Mouse (Mus musculus) heart, postnatal 36 days (tissue): Measurements from ENCODE around the gene Slc27a1. TPM values are rescaled to one million over a fixed set of nuclear protein-coding genes. Genes with fewer than 3 reads are reported as not detected.

Experiments
- DNase-seq, 2 experiments: peaks; one replicate each; pipeline ENCODE4 v3.0.0; 2021 to 2022
- intact Hi-C: fragments of 180-260 bp; cut with DNase I; formaldehyde crosslinking; loops from one replicate; pipeline ENCODE4 v1.15.1; 2025
- total RNA-seq, 2 experiments: library from RNA; stranded (reverse); gene quantifications; 2 replicates each; pipeline ENCODE4 v1.2.3; 2021

The Slc27a1 gene
- total RNA-seq, 2 experiments from 2014 or later = 171 to 223 TPM

- DNase-seq = no peak
- intact Hi-C loops = no loop called here
Measured at GRCm38 (mm10) chr8:71554001-71554400, 14.7 kb upstream of the Slc27a1 start.

- intact Hi-C loops = no loop called here
- no peak for DNase-seq
Measured at GRCm38 (mm10) chr8:71554644-71555043, 14.0 kb upstream of the Slc27a1 start.

DNA sequence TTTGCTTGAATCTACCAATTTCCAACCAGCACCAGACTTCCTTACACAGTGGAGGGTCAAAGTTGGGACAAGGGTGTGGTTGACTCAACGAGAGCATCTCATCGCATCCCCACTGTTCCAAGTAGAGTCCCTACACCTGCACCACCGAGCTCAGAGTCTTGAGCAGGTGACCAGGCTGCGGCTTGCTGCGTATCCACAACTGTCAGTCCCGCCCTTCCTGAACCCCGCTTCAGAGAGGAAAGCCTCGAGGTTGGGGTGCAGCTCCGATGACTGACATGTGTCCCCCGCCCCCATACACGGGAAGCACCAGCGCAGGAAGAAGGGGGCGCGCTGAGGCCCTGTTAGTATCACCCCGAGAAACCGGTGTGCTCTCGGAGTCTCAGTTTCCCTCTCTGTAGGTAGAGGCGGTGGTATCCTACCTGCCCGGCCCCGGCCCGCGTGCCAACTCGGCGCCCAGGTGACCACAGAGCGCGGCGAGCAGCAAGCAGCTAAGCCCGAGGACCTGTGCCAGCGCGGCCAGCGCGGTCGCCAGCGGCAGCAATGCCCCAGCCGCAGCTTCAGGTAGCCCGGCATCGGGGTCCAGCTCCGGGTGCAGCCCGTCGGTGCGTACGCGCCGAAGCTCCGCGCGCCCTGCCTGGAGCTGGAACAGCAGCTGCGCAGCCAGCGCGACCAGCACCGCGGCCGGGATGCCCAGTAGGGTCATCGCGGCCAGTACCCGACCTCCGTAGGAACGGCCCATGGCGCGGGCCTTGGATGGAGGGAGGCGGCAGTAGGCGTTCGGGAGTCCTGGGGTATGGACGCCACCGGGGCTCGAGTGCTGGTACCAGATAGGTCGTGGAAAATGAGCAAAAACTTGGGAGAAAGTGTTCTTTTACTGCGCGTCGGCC, 10.4 kb upstream of the Slc27a1 start, which contains the start of gene Tmem221:
Gene Tmem221 (minus strand): TSS at position 801 of the 887 bp plus-strand sequence.
- no peak for DNase-seq
- intact Hi-C loops = no loop called here

GRCm38 (mm10) chr8:71558958-71559690, 9.6 kb upstream of the Slc27a1 start:
- DNase-seq = peak; percentile 43 to 63
- intact Hi-C loops = no loop called here

GRCm38 (mm10) chr8:71560071-71560470, 8.6 kb upstream of the Slc27a1 start:
- intact Hi-C loops = loop anchor here (5.0 kb wide), 1 partner anchor 172 kb away; no protein-coding TSS in a partner anchor
- no peak for DNase-seq

DNA sequence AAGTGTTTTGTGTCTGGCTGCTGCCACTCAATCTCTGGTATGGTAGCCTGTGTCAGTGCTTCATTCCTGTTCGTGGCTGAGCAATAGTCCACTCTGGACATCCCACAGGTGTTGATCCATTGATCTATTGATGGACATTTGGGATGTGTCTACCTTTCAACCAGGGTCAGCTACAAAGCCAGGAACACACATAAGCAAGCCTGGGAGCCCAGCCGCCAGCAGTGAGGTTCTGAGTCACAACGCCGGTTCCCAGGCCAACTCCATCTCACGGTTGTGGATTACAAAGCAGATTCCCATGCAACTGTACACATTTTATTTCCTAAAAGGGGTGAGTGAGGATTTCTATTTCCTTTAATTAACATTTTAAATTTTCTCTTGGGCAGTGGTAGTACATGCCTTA, 7.9 kb upstream of the Slc27a1 start:
- DNase-seq = no peak

GRCm38 (mm10) chr8:71561401-71561800, 7.3 kb upstream of the Slc27a1 start:
- intact Hi-C loops = loop anchor here (1.0 to 5.0 kb wide), 3 partner anchors 72 to 171 kb away; no protein-coding TSS in a partner anchor
- peak; percentile 68 to 73 for DNase-seq

More for the DNA sequence above, 7.9 kb upstream of the Slc27a1 start:
- intact Hi-C loops = loop anchor here (1.0 to 5.0 kb wide), 3 partner anchors 73 to 172 kb away; no protein-coding TSS in a partner anchor

GRCm38 (mm10) chr8:71562751-71563150, 5.9 kb upstream of the Slc27a1 start:
- peak; percentile 88 to 93 for DNase-seq
- intact Hi-C loops = loop anchor here (1.0 to 5.0 kb wide), 3 partner anchors 29 to 170 kb away; no protein-coding TSS in a partner anchor

DNA sequence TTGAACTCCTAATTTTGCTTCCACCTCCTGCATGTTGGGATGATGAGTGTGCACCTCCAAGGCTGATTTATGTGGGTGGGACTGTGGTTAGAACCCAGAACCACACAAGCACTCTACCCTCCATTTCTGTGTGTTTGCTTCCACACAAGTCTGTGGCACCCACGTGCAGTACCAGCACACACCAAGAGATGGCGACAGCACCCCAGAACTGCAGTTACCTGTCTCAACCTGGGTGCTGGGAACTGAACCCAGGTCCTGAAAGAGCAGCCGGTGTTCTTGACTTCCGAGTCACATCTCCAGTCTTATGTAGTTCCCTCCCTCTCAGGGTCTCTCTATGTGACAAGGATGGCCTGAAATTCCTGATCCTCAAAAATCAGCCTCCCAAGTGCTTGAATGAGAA, 4.7 kb upstream of the Slc27a1 start:
- intact Hi-C loops = loop anchor here (5.0 kb wide), 1 partner anchor 168 kb away; no protein-coding TSS in a partner anchor
- no peak for DNase-seq

DNA sequence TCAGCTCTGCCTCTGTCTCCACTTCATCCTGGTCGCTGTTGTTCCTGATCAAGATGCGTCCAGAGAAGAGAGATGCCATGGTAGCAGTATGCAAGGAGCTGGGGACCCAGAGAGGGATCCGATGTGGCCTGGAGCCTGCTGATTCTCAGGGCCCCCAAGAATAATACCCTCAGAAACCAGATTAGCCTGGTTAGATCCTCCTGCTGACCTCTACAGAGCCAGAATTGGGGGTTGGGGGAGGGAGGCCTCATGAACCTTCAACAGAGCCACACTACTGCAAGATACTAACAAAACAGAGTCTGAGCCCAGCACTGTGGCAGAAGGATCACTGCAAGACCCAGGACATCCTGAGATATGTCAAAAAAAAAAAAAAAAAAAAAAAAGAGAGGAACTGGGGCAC, 2.2 kb upstream of the Slc27a1 start, which contains the start of gene Nxnl1:
Gene Nxnl1 (minus strand): TSS at position 101 of the 400 bp plus-strand sequence.
- intact Hi-C loops = no loop called here
- DNase-seq = no peak

GRCm38 (mm10) chr8:71567587-71567986, 1.1 kb upstream of the Slc27a1 start:
- intact Hi-C loops = no loop called here
- DNase-seq = peak in 1 of 2 experiments; percentile 34

DNA sequence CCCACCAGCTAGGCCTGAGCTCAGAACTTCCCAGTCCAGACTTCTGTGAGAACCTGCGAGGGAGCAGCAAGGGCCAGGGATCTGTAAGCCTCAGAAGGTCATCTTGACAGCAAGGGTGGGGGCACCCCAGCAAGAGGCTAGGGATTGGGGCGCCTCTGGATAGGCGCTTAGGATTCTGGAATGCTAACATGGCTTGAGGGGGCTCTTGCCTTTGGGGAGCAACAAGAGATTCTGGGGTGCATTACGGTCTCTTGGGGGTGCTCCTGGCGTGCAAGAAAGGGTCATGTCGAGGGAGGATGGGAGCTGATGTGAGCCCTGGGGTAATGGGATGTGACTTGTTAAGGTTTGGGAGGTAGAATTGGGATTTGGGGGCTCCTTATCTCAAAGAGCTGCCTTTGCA, 259 bp downstream of the Slc27a1 start:
- intact Hi-C loops = no loop called here
- peak in 1 of 2 experiments; percentile 30 for DNase-seq

GRCm38 (mm10) chr8:71569366-71570290, 946 bp downstream of the Slc27a1 start:
- DNase-seq = peak; percentile 75 to 84
- intact Hi-C loops = no loop called here

DNA sequence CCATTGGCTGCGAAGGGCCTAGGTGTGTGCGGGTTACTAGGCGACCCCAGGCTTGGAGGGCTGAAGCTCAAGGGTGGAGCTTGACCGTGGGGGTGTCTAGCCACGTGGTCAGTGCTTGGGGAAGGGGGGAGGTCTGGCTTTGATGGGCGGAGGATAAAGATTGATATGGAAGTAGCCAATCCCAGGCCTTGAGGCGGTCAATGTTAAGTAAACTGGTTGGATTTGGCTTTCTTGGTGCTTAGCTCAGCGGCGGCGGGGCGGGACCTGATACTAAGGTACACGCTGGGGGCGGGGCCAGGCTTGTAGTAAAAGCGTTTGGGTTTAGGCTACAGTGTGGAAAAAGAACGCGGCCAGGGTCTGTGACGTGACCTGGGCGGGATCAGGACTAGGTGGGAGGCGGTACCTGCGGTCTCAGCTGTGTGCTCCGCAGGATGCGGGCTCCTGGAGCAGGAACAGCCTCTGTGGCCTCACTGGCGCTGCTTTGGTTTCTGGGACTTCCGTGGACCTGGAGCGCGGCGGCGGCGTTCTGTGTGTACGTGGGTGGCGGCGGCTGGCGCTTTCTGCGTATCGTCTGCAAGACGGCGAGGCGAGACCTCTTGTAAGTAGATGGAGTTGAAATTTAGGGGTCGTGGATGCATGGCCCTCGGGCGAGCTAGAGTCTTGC, 1.7 kb downstream of the Slc27a1 start:
- intact Hi-C loops = no loop called here
- peak; percentile 82 to 83 for DNase-seq

DNA sequence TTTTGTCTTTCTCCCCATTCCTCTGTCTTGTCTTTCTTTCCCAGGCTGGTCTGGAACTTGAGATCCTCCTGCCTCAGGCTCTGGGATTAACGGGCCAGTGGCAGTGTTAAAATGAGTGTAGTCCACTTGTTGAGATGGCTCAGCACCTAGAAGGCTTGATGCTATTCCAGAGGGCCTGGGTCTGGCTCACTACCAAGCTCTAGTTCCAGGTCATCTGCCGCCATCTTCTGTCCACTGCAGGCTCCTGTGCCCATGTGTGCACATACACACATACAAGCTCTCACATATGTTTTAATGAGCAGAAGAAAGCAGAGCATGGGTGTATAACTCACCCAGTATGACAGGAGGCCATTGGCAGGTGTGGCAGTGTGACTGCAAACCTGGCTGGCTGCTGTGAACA, 3.4 kb downstream of the Slc27a1 start:
- intact Hi-C loops = no loop called here
- DNase-seq = no peak

- intact Hi-C loops = no loop called here
- peak; percentile 69 to 73 for DNase-seq
Measured at GRCm38 (mm10) chr8:71572847-71573633, 4.4 kb downstream of the Slc27a1 start.

DNA sequence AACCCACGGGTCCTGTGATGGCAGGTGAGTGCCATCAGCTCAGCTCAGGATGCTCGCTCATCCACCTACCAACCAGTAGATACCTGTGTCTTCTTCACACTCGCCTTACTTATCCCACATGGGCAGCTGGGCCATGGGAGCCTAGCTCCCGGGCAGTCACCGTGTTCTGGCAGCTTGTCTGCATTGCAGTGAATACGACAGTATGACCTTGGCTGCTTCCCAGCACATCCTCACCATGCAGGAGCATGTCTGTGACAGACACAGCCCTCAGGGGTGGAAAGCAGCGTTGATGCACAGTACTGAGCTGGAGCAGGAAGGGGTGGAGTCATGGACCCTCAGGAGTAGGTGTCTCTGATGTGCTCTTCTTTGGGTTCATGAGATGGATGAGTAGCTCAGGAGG, 5.7 kb downstream of the Slc27a1 start:
- no peak for DNase-seq
- intact Hi-C loops = no loop called here

DNA sequence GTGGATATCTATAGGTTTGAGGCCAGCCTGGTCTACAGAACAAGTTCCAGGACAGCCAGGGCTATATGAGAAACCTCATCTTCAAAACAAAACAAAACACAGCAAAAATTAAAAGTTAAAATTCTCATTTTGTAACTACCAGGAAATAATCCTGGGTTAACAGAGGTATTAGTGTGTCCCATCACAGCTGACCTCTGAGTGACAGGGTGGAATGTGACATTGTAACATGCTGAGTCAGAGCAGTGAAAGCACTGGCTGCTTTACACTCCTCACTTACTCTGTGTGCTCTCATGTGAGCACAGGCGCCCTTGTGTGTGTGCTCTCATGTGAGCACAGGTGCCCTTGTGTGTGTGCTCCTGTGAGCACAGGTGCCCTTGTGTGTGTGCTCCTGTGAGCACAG, 6.3 kb downstream of the Slc27a1 start:
- intact Hi-C loops = no loop called here
- DNase-seq = no peak
